Mouse (Mus musculus): ENCODE results near the gene Lcn9. TPM values are rescaled to one million over a fixed set of nuclear protein-coding genes. Genes with fewer than 3 reads are reported as not detected.

Lcn9 gene
- polyA plus RNA-seq, 1 experiment, result not detected

DNA sequence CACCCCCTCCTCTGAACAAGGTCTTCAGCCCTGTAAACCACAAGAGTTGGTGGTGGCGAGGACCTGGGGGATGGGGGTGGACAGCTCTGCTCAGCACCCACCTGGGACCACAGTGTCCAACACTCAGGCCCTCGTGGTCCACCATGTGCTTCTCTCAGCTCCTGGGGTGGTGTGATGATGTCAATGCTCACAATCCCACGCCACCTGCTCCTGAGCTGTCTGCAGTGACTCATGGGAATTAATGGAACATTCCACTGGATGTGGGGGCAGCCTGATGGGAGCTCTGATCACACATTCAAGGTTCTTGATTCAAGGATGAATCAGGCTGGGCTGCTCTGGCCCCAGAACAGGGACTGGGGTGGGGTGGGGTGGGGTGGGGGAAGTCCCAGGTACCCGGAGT is 19.2 kb downstream of the Lcn9 start:
- H3K4me1 ChIP-seq (ENCODE audit: control insufficient read depth), result no peaks in the 10 kb centered on the region
- TF ChIP-seq GATA1 (IDR thresholded peaks at IDR 0.05; ENCODE audit: low read length), result no peak
- TF ChIP-seq TAL1 (IDR thresholded peaks at IDR 0.05; ENCODE audit: low read length), result no peak
- no peaks in the 10 kb centered on the region for H3K36me3 ChIP-seq (ENCODE audit: control insufficient read depth)
- H3K27me3 ChIP-seq (ENCODE audit: control insufficient read depth), result no peaks in the 10 kb centered on the region
- H3K9me3 ChIP-seq (ENCODE audit: control insufficient read depth, low read length), result no peaks in the 10 kb centered on the region
- no peak overlapping the region for H3K4me3 ChIP-seq (replicated peaks)

DNA sequence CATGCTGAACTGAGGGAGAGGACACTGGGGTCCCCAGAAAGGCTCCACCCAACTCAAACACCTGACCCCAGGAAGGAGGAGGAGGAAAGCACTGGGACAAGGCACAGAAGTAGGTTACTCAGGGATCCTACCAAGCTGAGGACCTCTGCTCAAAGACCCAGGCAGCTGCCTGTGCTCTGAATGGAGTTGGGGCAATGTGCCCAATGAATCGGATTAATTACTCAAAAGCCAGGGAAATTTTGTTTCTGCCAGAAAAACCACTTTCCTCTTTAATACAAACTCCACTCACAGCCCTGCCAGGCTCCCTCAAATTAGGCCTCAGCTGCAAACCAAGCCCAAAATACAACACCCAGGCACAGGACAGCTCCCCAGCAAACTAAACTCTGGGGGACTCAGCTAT is 19.8 kb downstream of the Lcn9 start:
- Histone ChIP-seq H3K4me3 (replicated peaks) (no peak overlapping the region), H3K9me3 (ENCODE audit: control insufficient read depth, low read length) (no peaks in the 10 kb centered on the region), H3K36me3 (ENCODE audit: control insufficient read depth) (no peaks in the 10 kb centered on the region), H3K4me1 (ENCODE audit: control insufficient read depth) (no peaks in the 10 kb centered on the region), H3K27me3 (ENCODE audit: control insufficient read depth) (no peaks in the 10 kb centered on the region)
- TF ChIP-seq GATA1 (IDR thresholded peaks at IDR 0.05; ENCODE audit: low read length) (no peak), TAL1 (IDR thresholded peaks at IDR 0.05; ENCODE audit: low read length) (no peak)

DNA sequence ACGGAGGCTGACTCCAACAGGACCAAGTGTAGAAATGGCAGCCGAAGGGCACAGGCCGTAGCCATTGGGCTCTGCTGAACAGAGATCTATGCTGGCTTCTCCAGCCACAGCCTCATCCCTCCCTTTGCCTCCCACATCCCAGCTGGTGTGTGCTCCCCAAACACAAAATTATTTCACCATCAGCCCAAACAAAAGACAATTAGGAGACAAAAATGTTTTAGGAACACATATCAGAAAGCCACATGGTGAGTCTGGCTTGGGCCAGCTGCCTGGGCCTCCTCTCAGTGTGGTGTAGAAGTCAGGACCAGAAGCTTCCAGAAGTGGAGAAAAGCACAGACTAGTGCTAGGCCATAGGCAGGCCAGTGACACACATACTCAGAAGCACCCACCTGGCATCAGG is 21.1 kb downstream of the Lcn9 start:
- TF ChIP-seq TAL1 (IDR thresholded peaks at IDR 0.05; ENCODE audit: low read length), result no peak
- TF ChIP-seq GATA1 (IDR thresholded peaks at IDR 0.05; ENCODE audit: low read length), result no peak
- Histone ChIP-seq H3K27me3 (ENCODE audit: control insufficient read depth) (no peaks in the 10 kb centered on the region), H3K36me3 (ENCODE audit: control insufficient read depth) (no peaks in the 10 kb centered on the region)

DNA sequence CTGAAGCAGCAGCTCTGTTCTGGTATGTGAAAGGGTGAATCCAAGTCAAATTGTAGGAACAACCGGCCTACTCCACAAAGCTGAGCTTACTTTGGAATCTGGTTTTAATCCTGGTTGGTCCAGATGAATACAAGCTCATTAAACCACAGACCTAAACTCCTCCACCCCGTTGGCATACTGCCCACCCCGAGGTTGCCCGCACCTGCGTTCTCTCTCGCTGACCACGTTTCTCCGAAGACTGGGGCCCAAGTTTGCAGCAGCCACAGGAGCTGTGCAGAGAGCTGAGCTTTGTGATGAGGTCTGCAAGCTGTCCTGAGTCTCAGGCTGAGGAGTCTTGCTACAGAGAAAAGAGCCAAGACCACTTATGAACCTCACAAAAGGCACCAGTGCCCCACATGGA is 23.6 kb downstream of the Lcn9 start:
- TF ChIP-seq TAL1 (IDR thresholded peaks at IDR 0.05; ENCODE audit: low read length), result no peak
- no peak for TF ChIP-seq GATA1 (IDR thresholded peaks at IDR 0.05; ENCODE audit: low read length)
- Histone ChIP-seq H3K9me3 (ENCODE audit: control insufficient read depth, low read length) (no peaks in the 10 kb centered on the region), H3K36me3 (ENCODE audit: control insufficient read depth) (no peaks in the 10 kb centered on the region), H3K4me3 (replicated peaks) (no peak overlapping the region), H3K27me3 (ENCODE audit: control insufficient read depth) (no peaks in the 10 kb centered on the region), H3K4me1 (ENCODE audit: control insufficient read depth) (no peaks in the 10 kb centered on the region)

More for the DNA sequence above, 21.1 kb downstream of the Lcn9 start:
- Histone ChIP-seq H3K4me3 (replicated peaks) (no peak overlapping the region), H3K4me1 (ENCODE audit: control insufficient read depth) (no peaks in the 10 kb centered on the region), H3K9me3 (ENCODE audit: control insufficient read depth, low read length) (no peaks in the 10 kb centered on the region)

DNA sequence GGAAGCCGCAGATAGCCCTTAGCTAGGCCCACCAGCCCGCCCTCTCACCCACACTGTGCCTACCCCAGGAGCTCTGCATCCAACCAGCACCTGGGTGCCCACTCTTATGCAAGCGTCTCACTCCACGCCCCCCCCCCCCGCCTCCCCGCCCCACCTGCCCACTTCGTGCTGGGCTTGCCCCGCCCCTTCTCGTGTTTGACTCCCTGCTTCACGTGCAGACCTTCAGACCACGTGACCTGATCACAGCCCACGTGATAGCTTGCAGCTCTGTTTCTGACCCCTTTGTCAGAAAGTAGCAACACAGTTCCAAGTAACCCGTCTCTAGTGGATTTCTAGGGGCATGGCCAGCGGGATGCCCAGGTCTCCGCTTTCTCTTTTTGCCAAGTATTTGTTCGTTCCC is 24.3 kb downstream of the Lcn9 start, which contains the start of gene Sohlh1:
TSS of gene Sohlh1 (minus strand) at position 23 of the 400 bp plus-strand sequence.
- Histone ChIP-seq H3K36me3 (ENCODE audit: control insufficient read depth) (no peaks in the 10 kb centered on the region), H3K4me1 (ENCODE audit: control insufficient read depth) (no peaks in the 10 kb centered on the region), H3K9me3 (ENCODE audit: control insufficient read depth, low read length) (no peaks in the 10 kb centered on the region), H3K27me3 (ENCODE audit: control insufficient read depth) (no peaks in the 10 kb centered on the region), H3K4me3 (replicated peaks) (no peak within 1 kb of the TSS)
- TF ChIP-seq TAL1 (IDR thresholded peaks at IDR 0.05; ENCODE audit: low read length), result no peak
- no peak for TF ChIP-seq GATA1 (IDR thresholded peaks at IDR 0.05; ENCODE audit: low read length)

DNA sequence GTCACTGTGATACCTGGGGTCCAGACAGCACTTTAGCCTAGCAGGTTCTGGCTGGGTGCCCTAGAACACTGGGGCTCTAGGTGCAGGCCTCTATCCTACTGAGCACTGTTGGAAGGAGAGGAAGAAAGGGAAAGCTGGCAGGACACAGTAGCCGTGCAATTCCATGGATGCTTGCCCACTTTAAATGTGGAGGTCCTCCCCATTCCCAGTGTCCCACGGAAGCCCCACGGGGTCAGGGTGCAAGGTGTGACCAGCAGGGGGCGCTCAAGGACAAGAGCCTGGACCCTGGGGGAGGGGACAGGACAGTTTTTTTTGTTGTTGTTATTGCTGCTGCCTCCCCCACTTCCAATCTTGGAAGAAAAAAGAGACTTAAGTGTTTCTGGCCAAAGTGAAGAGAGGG is 27.4 kb downstream of the Lcn9 start:
- no peak for TF ChIP-seq GATA1 (IDR thresholded peaks at IDR 0.05; ENCODE audit: low read length)
- H3K9me3 ChIP-seq (ENCODE audit: control insufficient read depth, low read length), result no peaks in the 10 kb centered on the region
- no peaks in the 10 kb centered on the region for H3K27me3 ChIP-seq (ENCODE audit: control insufficient read depth)
- no peaks in the 10 kb centered on the region for H3K36me3 ChIP-seq (ENCODE audit: control insufficient read depth)
- H3K4me3 ChIP-seq (replicated peaks), result no peak overlapping the region
- no peaks in the 10 kb centered on the region for H3K4me1 ChIP-seq (ENCODE audit: control insufficient read depth)

DNA sequence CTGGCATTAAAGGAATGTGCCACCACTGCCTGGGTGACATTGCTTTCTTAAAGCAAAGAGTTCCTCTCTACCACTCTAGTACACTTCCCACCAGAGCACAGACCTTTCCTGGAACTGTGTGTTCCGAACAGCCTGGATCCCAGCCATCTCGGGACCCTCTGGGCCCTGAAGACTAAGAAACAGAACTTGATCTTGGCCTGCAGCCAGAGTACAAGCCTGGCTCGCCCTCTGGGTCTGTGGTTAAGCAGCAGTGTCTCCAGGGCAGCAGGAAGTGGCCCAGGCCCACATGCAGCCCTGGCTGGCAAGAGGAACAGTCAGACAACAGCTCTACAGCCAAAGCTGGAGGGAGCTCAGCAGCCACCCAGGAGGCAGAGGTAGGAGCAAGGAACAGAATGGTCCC is 29.7 kb downstream of the Lcn9 start:
- Histone ChIP-seq H3K4me3 (replicated peaks) (no peak overlapping the region), H3K9me3 (ENCODE audit: control insufficient read depth, low read length) (peaks cover 3% of the 10 kb centered on the region), H3K4me1 (ENCODE audit: control insufficient read depth) (no peaks in the 10 kb centered on the region), H3K27me3 (ENCODE audit: control insufficient read depth) (no peaks in the 10 kb centered on the region), H3K36me3 (ENCODE audit: control insufficient read depth) (no peaks in the 10 kb centered on the region)
- TF ChIP-seq GATA1 (IDR thresholded peaks at IDR 0.05; ENCODE audit: low read length) (no peak), TAL1 (IDR thresholded peaks at IDR 0.05; ENCODE audit: low read length) (no peak)

DNA sequence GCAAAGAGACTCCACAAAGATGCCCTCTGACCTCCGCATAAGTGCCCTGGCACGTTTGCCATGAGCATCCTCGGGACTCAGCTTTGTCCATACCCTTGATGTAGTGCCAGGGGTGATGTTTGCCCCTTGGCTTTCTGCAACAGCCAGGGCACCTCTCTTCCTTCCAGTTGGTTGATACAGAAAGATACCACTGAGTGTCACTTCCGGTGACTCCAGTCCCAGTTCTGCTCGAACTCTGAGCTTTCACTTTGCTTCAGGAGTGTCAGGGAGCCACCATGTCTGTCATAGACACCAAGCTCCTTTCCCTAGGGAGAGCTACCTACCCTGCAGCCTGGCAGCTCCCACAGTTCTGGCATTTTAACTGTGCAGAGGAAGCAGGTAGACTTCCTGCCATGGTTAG is 31.0 kb downstream of the Lcn9 start:
- TF ChIP-seq GATA1 (IDR thresholded peaks at IDR 0.05; ENCODE audit: low read length), result no peak
- no peak for TF ChIP-seq TAL1 (IDR thresholded peaks at IDR 0.05; ENCODE audit: low read length)
- Histone ChIP-seq H3K4me1 (ENCODE audit: control insufficient read depth) (no peaks in the 10 kb centered on the region), H3K9me3 (ENCODE audit: control insufficient read depth, low read length) (peaks cover 6% of the 10 kb centered on the region), H3K27me3 (ENCODE audit: control insufficient read depth) (no peaks in the 10 kb centered on the region), H3K4me3 (replicated peaks) (no peak overlapping the region), H3K36me3 (ENCODE audit: control insufficient read depth) (no peaks in the 10 kb centered on the region)

DNA sequence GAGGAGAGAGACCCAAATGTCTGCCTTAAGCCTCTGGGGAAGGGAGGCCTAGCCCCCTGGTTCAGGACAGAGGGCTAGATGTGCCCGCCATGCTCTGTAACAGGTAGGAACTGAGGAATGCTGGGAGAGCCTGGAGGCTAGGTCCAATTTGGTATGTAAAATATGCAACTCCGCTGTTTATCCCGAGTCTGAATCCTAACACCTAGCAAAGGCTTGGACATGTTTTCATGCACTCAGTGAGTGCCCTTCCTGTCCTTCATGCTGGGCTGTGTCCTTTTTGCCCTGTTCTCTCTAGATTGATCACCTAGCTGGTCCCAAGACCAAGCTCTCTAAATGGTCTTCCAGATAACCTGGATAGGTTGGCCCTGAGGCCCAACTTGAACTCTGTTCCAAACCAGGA is 36.9 kb downstream of the Lcn9 start:
- Histone ChIP-seq H3K4me3 (replicated peaks) (no peak overlapping the region), H3K36me3 (ENCODE audit: control insufficient read depth) (no peaks in the 10 kb centered on the region), H3K4me1 (ENCODE audit: control insufficient read depth) (no peaks in the 10 kb centered on the region), H3K27me3 (ENCODE audit: control insufficient read depth) (peaks cover 29% of the 10 kb centered on the region), H3K9me3 (ENCODE audit: control insufficient read depth, low read length) (peaks cover 6% of the 10 kb centered on the region)
- TF ChIP-seq GATA1 (IDR thresholded peaks at IDR 0.05; ENCODE audit: low read length), result no peak
- no peak for TF ChIP-seq TAL1 (IDR thresholded peaks at IDR 0.05; ENCODE audit: low read length)

DNA sequence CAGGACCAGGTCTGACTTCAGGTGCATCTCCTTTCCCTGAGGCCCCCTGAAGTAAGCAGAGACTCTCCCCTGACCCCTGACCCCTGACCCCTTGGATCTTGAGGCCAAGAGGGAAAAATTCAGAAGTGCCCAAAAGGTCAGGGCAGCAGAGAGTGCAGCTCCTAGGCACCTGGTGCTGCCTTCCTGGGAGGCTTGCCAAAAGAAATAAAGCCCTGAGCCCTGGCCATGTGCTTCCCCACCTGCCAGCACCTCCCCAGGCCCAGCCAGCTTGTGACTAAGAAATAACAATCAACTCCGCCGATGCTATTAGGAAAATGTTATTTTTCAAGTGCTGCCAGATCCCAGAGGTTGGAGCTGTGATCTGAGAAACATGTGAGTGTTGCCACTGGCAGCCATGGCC is 39.1 kb downstream of the Lcn9 start:
- Histone ChIP-seq H3K4me1 (ENCODE audit: control insufficient read depth) (no peaks in the 10 kb centered on the region), H3K9me3 (ENCODE audit: control insufficient read depth, low read length) (peaks cover 6% of the 10 kb centered on the region), H3K27me3 (ENCODE audit: control insufficient read depth) (peaks cover 48% of the 10 kb centered on the region), H3K4me3 (replicated peaks) (no peak overlapping the region), H3K36me3 (ENCODE audit: control insufficient read depth) (no peaks in the 10 kb centered on the region)
- TF ChIP-seq GATA1 (IDR thresholded peaks at IDR 0.05; ENCODE audit: low read length) (no peak), TAL1 (IDR thresholded peaks at IDR 0.05; ENCODE audit: low read length) (no peak)

All from erythroblast, embryonic 14.5 days (primary cell).